Mouse (Mus musculus): ENCODE data around the gene Muc2. TPM values are rescaled to one million over a fixed set of nuclear protein-coding genes. Genes with fewer than 3 reads are reported as not detected.

Gene Muc2
- total and polyA plus RNA-seq, 3 experiments, result not detected

DNA sequence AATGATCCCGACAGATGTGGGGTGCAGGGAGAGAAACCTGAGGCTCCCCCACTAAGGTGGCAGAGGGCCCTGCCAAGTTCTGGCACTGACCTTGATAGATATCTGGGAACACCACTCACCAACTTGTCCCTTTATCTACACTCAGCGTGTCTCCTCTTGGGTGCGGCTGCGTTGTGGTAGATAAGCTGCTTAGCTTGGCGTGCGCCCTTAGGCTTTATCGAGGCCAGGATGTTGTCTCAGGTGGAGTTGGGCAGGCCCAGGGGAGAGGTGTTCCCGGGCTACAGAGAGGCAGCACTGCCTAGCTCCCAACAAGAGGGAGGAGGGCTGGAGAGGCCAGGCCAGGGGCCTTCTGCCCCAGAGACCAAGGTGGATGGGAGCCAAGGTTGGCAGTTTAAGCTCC, 80.8 kb downstream of the Muc2 start:
- H3K79me2 ChIP-seq (replicated peaks; ENCODE audit: control insufficient read depth, extremely low read depth, insufficient read depth, poor library complexity, severe bottlenecking), result no peaks in the 10 kb centered on the region
- TF ChIP-seq MAFK (IDR thresholded peaks at IDR 0.05; ENCODE audit: insufficient replicate concordance, low read length), result no peak
- TF ChIP-seq MAZ (IDR thresholded peaks at IDR 0.05; ENCODE audit: low read depth, low read length), result no peak
- no peak overlapping the region for H3K27ac ChIP-seq (ENCODE audit: insufficient read depth, low read depth)
- H3K4me2 ChIP-seq (ENCODE audit: insufficient read depth, low read depth, poor library complexity, severe bottlenecking), result no peak overlapping the region
- H3K9me3 ChIP-seq (replicated peaks; ENCODE audit: low read length), result no peaks in the 10 kb centered on the region
- in situ Hi-C loops (cut with MboI; ENCODE audit: low pct_ligation_motif_present, low pct_unique_long_range_greater_than_20kb, low sequenced_read_pairs), result loop anchor here (25.0 kb wide), 1 partner anchor 141 kb away; the partner anchor contains the start of gene Tollip
- H3K4me1 ChIP-seq (ENCODE audit: control insufficient read depth in 1 of 2, insufficient read depth in 2 of 2), result peaks cover 0 to 10% of the 10 kb centered on the region in 2 experiments; a peak in 3 of 4 replicates
- no peak overlapping the region for H3K9ac ChIP-seq (ENCODE audit: insufficient read depth, low read depth)
- H3K36me3 ChIP-seq (replicated peaks in 1 of 2; ENCODE audit: control insufficient read depth in 1 of 2, insufficient read depth in 1 of 2, low read length in 1 of 2), result no peaks in the 10 kb centered on the region
- H3K27me3 ChIP-seq (replicated peaks), result peaks cover 80% of the 10 kb centered on the region
- H3K4me3 ChIP-seq (replicated peaks in 1 of 3; ENCODE audit: low read depth in 2 of 3, low read length in 2 of 3, poor library complexity in 1 of 3), result no peak overlapping the region
- no peak for DNase-seq (ENCODE audit: extremely low read depth)
- dilution Hi-C loops (cut with MboI; ENCODE audit: extremely low pct_ligation_motif_present, extremely low pct_unique_long_range_greater_than_20kb, low sequenced_read_pairs), result no loop called here

DNA sequence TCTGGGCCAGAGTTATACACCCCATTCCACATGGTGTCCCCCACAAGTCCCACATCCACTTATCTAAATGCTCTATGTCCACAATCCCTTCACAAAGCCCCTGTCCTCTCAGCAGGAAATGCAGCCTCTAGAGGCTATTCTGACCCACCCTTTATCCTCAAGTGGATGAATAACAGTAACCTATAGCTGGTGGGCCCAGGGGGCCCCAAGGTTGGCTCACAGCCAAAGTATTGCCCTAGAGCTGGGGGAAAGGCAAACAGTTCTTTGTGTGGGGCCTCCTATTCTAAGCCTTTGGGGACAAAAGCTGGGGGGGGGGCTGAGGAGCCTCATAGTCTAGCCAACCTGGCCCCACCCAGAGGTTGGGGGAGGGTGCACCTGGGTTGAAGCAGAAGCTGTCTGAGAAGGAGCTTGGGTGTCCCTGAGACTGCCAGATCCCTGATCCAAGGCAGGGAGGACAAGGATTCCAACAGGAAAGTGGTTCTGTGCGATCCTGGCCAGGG, 82.0 kb downstream of the Muc2 start:
- Histone ChIP-seq H3K4me1 (ENCODE audit: control insufficient read depth in 1 of 2, insufficient read depth in 2 of 2) (peaks cover 0 to 10% of the 10 kb centered on the region in 2 experiments; a peak in 3 of 4 replicates), H3K79me2 (replicated peaks; ENCODE audit: control insufficient read depth, extremely low read depth, insufficient read depth, poor library complexity, severe bottlenecking) (no peaks in the 10 kb centered on the region), H3K27ac (ENCODE audit: insufficient read depth, low read depth) (no peak overlapping the region), H3K4me3 (replicated peaks in 1 of 3; ENCODE audit: low read depth in 2 of 3, low read length in 2 of 3, poor library complexity in 1 of 3) (no peak overlapping the region), H3K27me3 (replicated peaks) (peaks cover 81% of the 10 kb centered on the region), H3K9ac (ENCODE audit: insufficient read depth, low read depth) (no peak overlapping the region), H3K36me3 (replicated peaks in 1 of 2; ENCODE audit: control insufficient read depth in 1 of 2, insufficient read depth in 1 of 2, low read length in 1 of 2) (no peaks in the 10 kb centered on the region), H3K9me3 (replicated peaks; ENCODE audit: low read length) (peaks cover 6% of the 10 kb centered on the region), H3K4me2 (ENCODE audit: insufficient read depth, low read depth, poor library complexity, severe bottlenecking) (no peak overlapping the region)
- no peak for DNase-seq (ENCODE audit: extremely low read depth)
- dilution Hi-C loops (cut with MboI; ENCODE audit: extremely low pct_ligation_motif_present, extremely low pct_unique_long_range_greater_than_20kb, low sequenced_read_pairs), result no loop called here
- TF ChIP-seq TBP (conservative IDR thresholded peaks at IDR 0.05; ENCODE audit: low read depth, low read length) (no peak), RCOR1 (conservative IDR thresholded peaks at IDR 0.05; ENCODE audit: low read depth, low read length) (no peak), MAX (IDR thresholded peaks at IDR 0.05; ENCODE audit: low read length) (no peak), SMC3 (IDR thresholded peaks at IDR 0.05; ENCODE audit: low read depth, low read length) (no peak), MYC (IDR thresholded peaks at IDR 0.05; ENCODE audit: low read depth, low read length) (no peak), E2F4 (IDR thresholded peaks at IDR 0.05; ENCODE audit: insufficient replicate concordance, low read depth, low read length) (no peak), ZNF384 (IDR thresholded peaks at IDR 0.05; ENCODE audit: low read depth, low read length) (no peak), ZKSCAN1 (IDR thresholded peaks at IDR 0.05; ENCODE audit: borderline replicate concordance, low read depth, low read length) (no peak), SIN3A (IDR thresholded peaks at IDR 0.05; ENCODE audit: low read length) (no peak), KAT2A (IDR thresholded peaks at IDR 0.05; ENCODE audit: insufficient replicate concordance, low read length) (no peak), JUND (conservative IDR thresholded peaks at IDR 0.05; ENCODE audit: low read depth, low read length) (no peak), MAFK (IDR thresholded peaks at IDR 0.05; ENCODE audit: insufficient replicate concordance, low read length) (no peak), ELF1 (IDR thresholded peaks at IDR 0.05; ENCODE audit: low read depth, low read length) (no peak), CHD2 (IDR thresholded peaks at IDR 0.05; ENCODE audit: low read length) (no peak), CTCF (conservative IDR thresholded peaks at IDR 0.05 in 1 of 2, IDR thresholded peaks at IDR 0.05 in 1 of 2; ENCODE audit: low read depth in 2 of 2, low read length in 2 of 2) (no peak)
- in situ Hi-C loops (cut with MboI; ENCODE audit: low pct_ligation_motif_present, low pct_unique_long_range_greater_than_20kb, low sequenced_read_pairs), result loop anchor here (25.0 kb wide), 1 partner anchor 140 kb away; the partner anchor contains the start of gene Tollip
